Mouse (Mus musculus): Measurements from ENCODE around the gene Sh3bp5. TPM values are rescaled to one million over a fixed set of nuclear protein-coding genes. Genes with fewer than 3 reads are reported as not detected.

Sh3bp5 gene
- polyA plus RNA-seq, 1 experiment from 2014 or later, result 10.7 TPM

DNA sequence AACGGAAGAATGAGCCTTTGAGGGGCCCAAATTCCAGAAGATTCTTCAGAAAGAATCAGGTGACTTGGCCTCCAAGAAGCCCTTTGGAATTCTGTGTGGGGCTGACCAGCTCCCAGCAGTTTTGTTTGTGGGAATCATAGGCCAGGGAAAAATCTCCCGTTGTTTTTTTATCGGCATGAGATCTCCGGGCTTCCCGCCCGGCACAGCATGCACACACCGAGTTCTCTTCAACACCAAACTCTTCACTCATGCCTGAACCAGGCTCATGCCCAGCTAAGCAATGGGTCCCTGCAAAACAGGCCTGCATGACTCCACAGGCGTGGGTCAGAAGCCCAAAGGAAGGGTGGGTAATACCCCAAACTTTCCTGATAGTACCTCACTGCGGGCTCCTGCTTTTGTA is 32.3 kb downstream of the Sh3bp5 start:
- no peak overlapping the region for H3K27ac ChIP-seq (ENCODE audit: low read depth)
- no peak overlapping the region for H3K4me3 ChIP-seq (ENCODE audit: low read depth, low read length)
- no peak overlapping the region for H3K9ac ChIP-seq (ENCODE audit: low read length)
- WGBS, result 65% methylated on average over 9 of the region's 9 CpGs
- H3K9me3 ChIP-seq (ENCODE audit: control insufficient read depth, low read length), result no peaks in the 10 kb centered on the region
- DNase-seq (ENCODE audit: low spot score) (no peak), ATAC-seq (replicated peaks; ENCODE audit: low FRiP score, low TSS enrichment, low read depth) (no peak)
- H3K36me3 ChIP-seq (ENCODE audit: control insufficient read depth, insufficient read depth, low read length), result no peaks in the 10 kb centered on the region
- H3K4me2 ChIP-seq (ENCODE audit: low read length), result no peak overlapping the region
- H3K4me1 ChIP-seq (replicated peaks; ENCODE audit: control insufficient read depth, insufficient read depth, low read length), result peaks cover 33% of the 10 kb centered on the region
- no peaks in the 10 kb centered on the region for H3K27me3 ChIP-seq (replicated peaks; ENCODE audit: control insufficient read depth, insufficient read depth, low read length)

DNA sequence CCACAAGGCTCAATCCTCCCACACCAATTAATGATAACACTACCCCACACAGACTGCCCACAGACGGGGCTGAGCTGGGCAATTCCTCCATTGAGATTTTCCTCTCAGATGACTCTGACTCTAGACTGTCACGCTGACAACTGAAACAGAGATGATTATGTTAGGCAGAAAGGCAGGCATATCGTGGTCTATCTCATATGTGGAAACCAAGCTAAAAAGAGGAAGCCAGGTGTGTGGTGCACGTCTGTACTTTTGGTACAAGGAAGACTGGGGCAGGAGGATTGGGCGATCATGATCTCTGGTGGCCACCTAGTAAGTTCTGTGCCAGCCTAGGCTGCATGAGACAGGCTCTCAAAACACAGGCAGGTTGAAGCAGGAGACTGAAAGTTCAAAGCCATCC is 33.2 kb downstream of the Sh3bp5 start:
- WGBS, result 78% methylated on average over 5 of the region's 5 CpGs
- ATAC-seq (replicated peaks; ENCODE audit: low FRiP score, low TSS enrichment, low read depth), result no peak

DNA sequence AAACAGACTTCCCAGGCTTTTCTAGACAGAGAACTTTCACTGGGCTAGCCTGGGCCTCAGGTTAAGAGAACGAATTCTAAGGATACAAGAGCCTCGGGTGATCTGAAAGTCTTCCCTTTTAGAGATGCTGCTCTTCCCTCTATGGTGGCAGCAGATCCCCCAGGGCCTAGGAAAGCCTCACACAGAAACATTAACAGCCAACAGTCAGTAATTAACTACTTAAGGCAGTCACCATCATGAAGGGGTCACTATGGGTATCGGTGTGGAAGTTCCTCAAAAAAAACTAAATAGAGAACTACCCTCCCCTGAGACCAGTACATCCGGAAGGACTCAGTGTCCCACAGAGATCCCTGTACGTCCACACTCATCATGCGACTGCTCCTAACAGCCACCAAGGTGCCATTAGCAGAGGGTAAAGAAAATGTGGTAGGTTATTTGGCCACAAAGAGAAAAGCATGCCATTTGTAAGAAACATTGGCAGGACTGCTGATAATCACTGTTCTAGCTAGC is 33.9 kb downstream of the Sh3bp5 start:
- DNase-seq (ENCODE audit: low spot score) (no peak), ATAC-seq (replicated peaks; ENCODE audit: low FRiP score, low TSS enrichment, low read depth) (no peak)
- Histone ChIP-seq H3K4me1 (replicated peaks; ENCODE audit: control insufficient read depth, insufficient read depth, low read length) (peaks cover 27% of the 10 kb centered on the region), H3K27me3 (replicated peaks; ENCODE audit: control insufficient read depth, insufficient read depth, low read length) (no peaks in the 10 kb centered on the region), H3K4me2 (ENCODE audit: low read length) (no peak overlapping the region), H3K36me3 (ENCODE audit: control insufficient read depth, insufficient read depth, low read length) (no peaks in the 10 kb centered on the region), H3K9ac (ENCODE audit: low read length) (no peak overlapping the region), H3K4me3 (ENCODE audit: low read depth, low read length) (no peak overlapping the region), H3K27ac (ENCODE audit: low read depth) (no peak overlapping the region), H3K9me3 (ENCODE audit: control insufficient read depth, low read length) (no peaks in the 10 kb centered on the region)
- WGBS, result 72% methylated on average over 6 of the region's 6 CpGs

More for the DNA sequence above, 33.2 kb downstream of the Sh3bp5 start:
- no peaks in the 10 kb centered on the region for H3K27me3 ChIP-seq (replicated peaks; ENCODE audit: control insufficient read depth, insufficient read depth, low read length)
- H3K9me3 ChIP-seq (ENCODE audit: control insufficient read depth, low read length), result no peaks in the 10 kb centered on the region
- H3K27ac ChIP-seq (ENCODE audit: low read depth), result no peak overlapping the region
- H3K4me2 ChIP-seq (ENCODE audit: low read length), result no peak overlapping the region
- no peaks in the 10 kb centered on the region for H3K36me3 ChIP-seq (ENCODE audit: control insufficient read depth, insufficient read depth, low read length)
- no peak for DNase-seq (ENCODE audit: low spot score)
- peaks cover 27% of the 10 kb centered on the region for H3K4me1 ChIP-seq (replicated peaks; ENCODE audit: control insufficient read depth, insufficient read depth, low read length)
- no peak overlapping the region for H3K9ac ChIP-seq (ENCODE audit: low read length)
- no peak overlapping the region for H3K4me3 ChIP-seq (ENCODE audit: low read depth, low read length)

DNA sequence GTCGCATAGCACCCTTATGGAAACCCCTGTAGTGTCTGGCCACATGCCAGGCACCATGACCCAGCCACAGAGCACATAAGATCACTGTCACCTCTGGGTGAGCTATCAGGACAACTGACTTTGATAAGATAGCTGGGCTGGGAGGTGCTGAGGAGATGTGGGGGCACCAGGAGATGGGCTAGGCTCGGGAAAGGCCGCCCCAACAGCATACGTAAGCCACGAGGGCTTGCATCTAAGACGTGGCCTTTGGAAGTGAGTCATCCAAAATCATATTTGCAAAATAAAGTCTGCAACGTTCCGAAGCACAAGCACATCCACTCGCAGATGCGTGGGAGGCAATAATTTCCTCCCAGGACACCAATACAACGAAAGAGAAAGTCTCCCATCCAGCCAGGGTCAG is 35.0 kb downstream of the Sh3bp5 start:
- Histone ChIP-seq H3K27me3 (replicated peaks; ENCODE audit: control insufficient read depth, insufficient read depth, low read length) (no peaks in the 10 kb centered on the region), H3K27ac (ENCODE audit: low read depth) (no peak overlapping the region), H3K4me1 (replicated peaks; ENCODE audit: control insufficient read depth, insufficient read depth, low read length) (peaks cover 27% of the 10 kb centered on the region), H3K9me3 (ENCODE audit: control insufficient read depth, low read length) (no peaks in the 10 kb centered on the region), H3K36me3 (ENCODE audit: control insufficient read depth, insufficient read depth, low read length) (no peaks in the 10 kb centered on the region), H3K4me2 (ENCODE audit: low read length) (no peak overlapping the region), H3K4me3 (ENCODE audit: low read depth, low read length) (no peak overlapping the region), H3K9ac (ENCODE audit: low read length) (no peak overlapping the region)
- DNase-seq (ENCODE audit: low spot score), result no peak
- ATAC-seq (replicated peaks; ENCODE audit: low FRiP score, low TSS enrichment, low read depth), result no peak
- WGBS, result 62% methylated on average over 11 of the region's 11 CpGs

DNA sequence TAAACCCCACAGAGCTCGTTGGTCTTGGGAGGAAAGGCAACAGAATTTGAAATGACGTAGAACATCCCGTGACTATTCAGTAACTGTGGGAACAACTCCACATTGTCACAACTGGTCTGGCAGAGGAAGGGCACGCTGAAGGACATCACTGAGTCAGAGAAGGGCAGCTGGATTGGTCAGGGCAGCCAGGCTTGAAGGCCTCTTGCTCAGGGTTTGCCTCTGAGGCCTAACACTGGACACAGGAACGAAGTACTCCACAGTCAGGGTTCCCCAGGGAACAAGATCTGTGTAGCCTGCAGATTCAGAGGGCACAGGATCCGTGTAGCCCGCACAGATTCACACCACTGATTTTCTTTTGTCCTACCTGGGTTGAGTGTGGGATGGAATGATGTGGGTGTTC is 35.6 kb downstream of the Sh3bp5 start:
- Histone ChIP-seq H3K27ac (ENCODE audit: low read depth) (no peak overlapping the region), H3K4me3 (ENCODE audit: low read depth, low read length) (no peak overlapping the region), H3K4me1 (replicated peaks; ENCODE audit: control insufficient read depth, insufficient read depth, low read length) (peaks cover 27% of the 10 kb centered on the region), H3K9ac (ENCODE audit: low read length) (no peak overlapping the region), H3K27me3 (replicated peaks; ENCODE audit: control insufficient read depth, insufficient read depth, low read length) (no peaks in the 10 kb centered on the region), H3K36me3 (ENCODE audit: control insufficient read depth, insufficient read depth, low read length) (no peaks in the 10 kb centered on the region), H3K9me3 (ENCODE audit: control insufficient read depth, low read length) (0 out of 2 replicates have a peak, but pooled peaks cover under 1% of the 10 kb centered on the region), H3K4me2 (ENCODE audit: low read length) (no peak overlapping the region)
- 89% methylated on average over 7 of the region's 7 CpGs for WGBS
- DNase-seq (ENCODE audit: low spot score) (no peak), ATAC-seq (replicated peaks; ENCODE audit: low FRiP score, low TSS enrichment, low read depth) (no peak)

DNA sequence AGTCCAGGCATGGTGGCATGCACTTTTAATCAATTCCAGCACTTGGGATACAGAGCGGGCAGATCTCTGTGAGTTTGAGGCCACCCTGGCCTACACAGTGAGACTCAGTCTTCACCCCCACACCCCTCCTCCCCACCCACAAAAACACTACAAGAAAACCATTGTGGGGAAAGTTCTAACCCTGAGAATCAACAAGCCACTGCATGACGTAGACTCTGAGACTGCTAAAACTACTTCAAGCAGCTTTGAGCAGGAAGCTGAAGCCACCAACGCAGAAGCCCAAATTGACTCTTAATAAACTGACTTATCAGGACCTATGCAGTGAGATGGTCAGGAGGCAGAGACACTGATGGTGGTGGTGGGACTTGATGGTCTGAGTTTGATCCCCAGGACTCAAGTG is 36.6 kb downstream of the Sh3bp5 start:
- Histone ChIP-seq H3K9ac (ENCODE audit: low read length) (no peak overlapping the region), H3K9me3 (ENCODE audit: control insufficient read depth, low read length) (0 out of 2 replicates have a peak, but pooled peaks cover 3% of the 10 kb centered on the region), H3K4me3 (ENCODE audit: low read depth, low read length) (no peak overlapping the region), H3K4me1 (replicated peaks; ENCODE audit: control insufficient read depth, insufficient read depth, low read length) (peaks cover 24% of the 10 kb centered on the region), H3K27ac (ENCODE audit: low read depth) (no peak overlapping the region), H3K36me3 (ENCODE audit: control insufficient read depth, insufficient read depth, low read length) (no peaks in the 10 kb centered on the region), H3K27me3 (replicated peaks; ENCODE audit: control insufficient read depth, insufficient read depth, low read length) (no peaks in the 10 kb centered on the region), H3K4me2 (ENCODE audit: low read length) (no peak overlapping the region)
- no peak for ATAC-seq (replicated peaks; ENCODE audit: low FRiP score, low TSS enrichment, low read depth)
- DNase-seq (ENCODE audit: low spot score), result no peak
- 91% methylated on average over 3 of the region's 3 CpGs for WGBS

DNA sequence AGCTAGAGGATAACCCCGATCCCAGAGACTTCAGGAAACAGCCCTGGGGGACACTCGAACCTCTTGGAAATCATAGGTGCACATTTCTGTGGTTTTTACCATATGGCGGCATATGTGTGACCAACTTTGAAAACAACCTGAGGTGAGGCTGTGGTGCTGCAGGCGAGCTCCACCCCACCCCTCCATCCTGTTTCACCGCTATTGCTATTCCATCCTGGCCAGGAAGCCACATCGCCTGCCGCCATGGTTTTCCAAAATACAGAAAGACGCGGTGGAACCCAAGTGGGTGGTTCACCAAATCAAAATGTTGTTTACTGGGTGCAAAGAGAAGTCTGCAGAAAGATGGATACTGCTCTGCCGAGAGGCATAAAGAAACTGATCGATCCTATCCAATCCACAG is 37.1 kb downstream of the Sh3bp5 start:
- Histone ChIP-seq H3K27ac (ENCODE audit: low read depth) (no peak overlapping the region), H3K9me3 (ENCODE audit: control insufficient read depth, low read length) (0 out of 2 replicates have a peak, but pooled peaks cover 3% of the 10 kb centered on the region), H3K36me3 (ENCODE audit: control insufficient read depth, insufficient read depth, low read length) (no peaks in the 10 kb centered on the region), H3K27me3 (replicated peaks; ENCODE audit: control insufficient read depth, insufficient read depth, low read length) (no peaks in the 10 kb centered on the region), H3K4me3 (ENCODE audit: low read depth, low read length) (no peak overlapping the region), H3K4me1 (replicated peaks; ENCODE audit: control insufficient read depth, insufficient read depth, low read length) (peaks cover 20% of the 10 kb centered on the region), H3K4me2 (ENCODE audit: low read length) (no peak overlapping the region), H3K9ac (ENCODE audit: low read length) (no peak overlapping the region)
- ATAC-seq (replicated peaks; ENCODE audit: low FRiP score, low TSS enrichment, low read depth) (no peak), DNase-seq (ENCODE audit: low spot score) (no peak)
- WGBS, result 92% methylated on average over 11 of the region's 11 CpGs

DNA sequence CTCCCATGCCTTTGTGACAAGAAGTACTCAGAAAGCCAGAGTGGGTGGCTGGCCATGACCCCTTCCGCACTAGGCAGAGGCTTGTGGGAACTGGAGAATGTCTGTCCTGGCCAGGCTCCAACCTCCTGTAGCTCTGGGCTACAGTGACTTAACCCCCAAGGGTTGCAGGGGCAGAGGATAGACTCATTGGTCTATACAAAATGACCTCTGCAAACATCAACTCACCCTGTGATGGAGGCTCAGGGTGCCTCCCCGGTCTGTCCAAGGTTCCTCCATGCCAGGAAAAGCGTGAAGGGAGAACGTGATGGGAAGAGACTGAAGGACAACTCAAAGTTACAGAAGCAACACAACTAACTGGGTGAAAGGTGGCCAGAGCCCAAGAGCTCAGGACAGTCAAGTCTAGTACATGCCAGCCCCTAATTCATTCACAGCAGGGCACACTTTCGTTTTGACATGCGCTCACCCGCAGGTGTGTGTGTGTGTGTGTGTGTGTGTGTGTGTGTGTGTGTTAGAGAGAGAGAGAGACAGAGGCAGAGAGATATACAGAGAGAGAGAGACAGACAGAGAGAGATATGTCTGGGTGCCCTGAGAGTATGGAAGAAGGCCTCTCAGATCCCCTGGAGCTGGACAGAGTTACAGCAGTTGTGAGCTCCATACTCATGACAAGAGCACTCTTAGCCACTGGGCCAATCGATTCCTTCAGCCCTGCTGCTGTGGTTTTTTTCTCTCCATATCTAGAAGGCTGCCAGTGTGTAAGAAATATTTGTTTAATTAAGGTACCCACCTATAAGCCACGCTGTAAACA is 37.9 kb downstream of the Sh3bp5 start:
- 85% methylated on average over 9 of the region's 9 CpGs for WGBS
- no peaks in the 10 kb centered on the region for H3K36me3 ChIP-seq (ENCODE audit: control insufficient read depth, insufficient read depth, low read length)
- no peak overlapping the region for H3K9ac ChIP-seq (ENCODE audit: low read length)
- no peak overlapping the region for H3K4me3 ChIP-seq (ENCODE audit: low read depth, low read length)
- no peak overlapping the region for H3K4me2 ChIP-seq (ENCODE audit: low read length)
- H3K4me1 ChIP-seq (replicated peaks; ENCODE audit: control insufficient read depth, insufficient read depth, low read length), result peaks cover 15% of the 10 kb centered on the region
- no peak for ATAC-seq (replicated peaks; ENCODE audit: low FRiP score, low TSS enrichment, low read depth)
- H3K27ac ChIP-seq (ENCODE audit: low read depth), result no peak overlapping the region
- 0 out of 2 replicates have a peak, but pooled peaks cover 3% of the 10 kb centered on the region for H3K9me3 ChIP-seq (ENCODE audit: control insufficient read depth, low read length)
- no peak for DNase-seq (ENCODE audit: low spot score)
- no peaks in the 10 kb centered on the region for H3K27me3 ChIP-seq (replicated peaks; ENCODE audit: control insufficient read depth, insufficient read depth, low read length)

DNA sequence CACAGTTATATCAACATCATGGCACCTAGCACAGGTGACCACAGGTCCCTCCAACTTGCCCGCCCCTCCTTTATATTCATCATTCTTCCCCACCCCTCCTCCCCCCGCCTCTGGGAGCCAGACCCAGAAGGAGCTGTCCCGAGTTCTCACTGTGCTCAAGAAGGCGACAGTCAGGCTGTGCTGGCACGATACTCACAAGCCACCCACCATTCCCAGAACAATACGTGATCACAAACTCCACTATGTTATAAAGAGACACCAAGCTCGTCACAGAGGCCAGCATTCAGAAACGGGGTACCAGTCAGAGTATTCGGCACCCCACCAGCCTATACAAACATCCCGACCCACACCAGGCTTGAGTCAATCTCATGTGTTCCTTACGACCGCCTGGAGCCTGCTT is 38.5 kb downstream of the Sh3bp5 start:
- Histone ChIP-seq H3K4me1 (replicated peaks; ENCODE audit: control insufficient read depth, insufficient read depth, low read length) (peaks cover 12% of the 10 kb centered on the region), H3K27ac (ENCODE audit: low read depth) (no peak overlapping the region), H3K27me3 (replicated peaks; ENCODE audit: control insufficient read depth, insufficient read depth, low read length) (no peaks in the 10 kb centered on the region), H3K9ac (ENCODE audit: low read length) (no peak overlapping the region), H3K36me3 (ENCODE audit: control insufficient read depth, insufficient read depth, low read length) (no peaks in the 10 kb centered on the region), H3K9me3 (ENCODE audit: control insufficient read depth, low read length) (0 out of 2 replicates have a peak, but pooled peaks cover 3% of the 10 kb centered on the region), H3K4me3 (ENCODE audit: low read depth, low read length) (no peak overlapping the region), H3K4me2 (ENCODE audit: low read length) (no peak overlapping the region)
- WGBS, result 86% methylated on average over 12 of the region's 12 CpGs
- ATAC-seq (replicated peaks; ENCODE audit: low FRiP score, low TSS enrichment, low read depth) (no peak), DNase-seq (ENCODE audit: low spot score) (no peak)

Measured in intestine, embryonic 14.5 days (tissue).